Mouse (Mus musculus): ENCODE results near the gene Scand1. TPM values are rescaled to one million over a fixed set of nuclear protein-coding genes. Genes with fewer than 3 reads are reported as not detected.

Scand1 gene
- 93.0 and 104 TPM in 2 replicates for polyA plus RNA-seq (2014; fragmentation: Nextera tagmentation; extraction: Ambion mirVana)

GRCm38 (mm10) chr2:156312297-156312897 is at the start of gene Scand1, which contains the start of gene Cnbd2:
Gene Scand1, minus strand, starts transcription at chr2:156312704.
Gene Cnbd2, plus strand, starts transcription at chr2:156312299.
- Histone ChIP-seq H3K27me3 (ENCODE audit: control insufficient read depth, insufficient read depth, low read length) (no peaks in the 10 kb centered on the region), H3K27ac (peak within 1 kb of the TSS; percentile 97)

GRCm38 (mm10) chr2:156356031-156356430 is 43.5 kb upstream of the Scand1 start:
- Histone ChIP-seq H3K27ac (no peak overlapping the region), H3K36me3 (replicated peaks; ENCODE audit: control insufficient read depth, insufficient read depth) (no peaks in the 10 kb centered on the region), H3K9me3 (ENCODE audit: control insufficient read depth, low read length) (no peaks in the 10 kb centered on the region), H3K27me3 (ENCODE audit: control insufficient read depth, insufficient read depth, low read length) (no peaks in the 10 kb centered on the region), H3K9ac (no peak overlapping the region), H3K4me1 (replicated peaks; ENCODE audit: control insufficient read depth, insufficient read depth, low read length) (no peaks in the 10 kb centered on the region; the same call in 1 of the 2 replicates), H3K4me2 (replicated peaks) (no peak overlapping the region), H3K4me3 (replicated peaks; ENCODE audit: low read length) (no peak overlapping the region)
- DNase-seq (ENCODE audit: low spot score) (peak; percentile 68), ATAC-seq (ENCODE audit: low FRiP score) (0 out of 2 replicates have a peak, but pooled peaks have one; percentile 62)
- WGBS: 32% methylated on average over 7 of the region's 7 CpGs

More at GRCm38 (mm10) chr2:156312297-156312897, at the start of gene Scand1, which contains the start of gene Cnbd2:
- Histone ChIP-seq H3K36me3 (replicated peaks; ENCODE audit: control insufficient read depth, insufficient read depth) (peaks cover 16% of the 10 kb centered on the region; the same call in 1 of the 2 replicates), H3K4me1 (replicated peaks; ENCODE audit: control insufficient read depth, insufficient read depth, low read length) (peaks cover 13% of the 10 kb centered on the region; the same call in 1 of the 2 replicates), H3K4me2 (replicated peaks) (peak within 1 kb of the TSS; percentile 86), H3K9ac (peak within 1 kb of the TSS; percentile 97), H3K9me3 (ENCODE audit: control insufficient read depth, low read length) (no peaks in the 10 kb centered on the region), H3K4me3 (replicated peaks; ENCODE audit: low read length) (peak within 1 kb of the TSS; percentile 94)
- ATAC-seq (ENCODE audit: low FRiP score) (peak; percentile 92), DNase-seq (ENCODE audit: low spot score) (peak; percentile 81)
- under 1% methylated on average over 49 of the region's 49 CpGs for WGBS

GRCm38 (mm10) chr2:156353265-156353692 is 40.8 kb upstream of the Scand1 start:
- no peak overlapping the region for H3K9ac ChIP-seq
- ATAC-seq (ENCODE audit: low FRiP score) (no peak), DNase-seq (ENCODE audit: low spot score) (peak; percentile 29)
- no peaks in the 10 kb centered on the region for H3K36me3 ChIP-seq (replicated peaks; ENCODE audit: control insufficient read depth, insufficient read depth)
- H3K4me1 ChIP-seq (replicated peaks; ENCODE audit: control insufficient read depth, insufficient read depth, low read length): no peaks in the 10 kb centered on the region; the same call in 1 of the 2 replicates
- no peaks in the 10 kb centered on the region for H3K27me3 ChIP-seq (ENCODE audit: control insufficient read depth, insufficient read depth, low read length)
- WGBS: 39% methylated on average over 7 of the region's 7 CpGs
- H3K4me3 ChIP-seq (replicated peaks; ENCODE audit: low read length): no peak overlapping the region
- H3K4me2 ChIP-seq (replicated peaks): no peak overlapping the region
- peak overlapping the region; percentile 18; the same call in 1 of the 2 replicates for H3K27ac ChIP-seq
- H3K9me3 ChIP-seq (ENCODE audit: control insufficient read depth, low read length): no peaks in the 10 kb centered on the region

- no peak overlapping the region for H3K4me3 ChIP-seq (replicated peaks; ENCODE audit: low read length)
- no peak overlapping the region for H3K9ac ChIP-seq
- 84% methylated on average over 8 of the region's 8 CpGs for WGBS
- no peak overlapping the region for H3K4me2 ChIP-seq (replicated peaks)
- DNase-seq (ENCODE audit: low spot score): no peak
- no peak for ATAC-seq (ENCODE audit: low FRiP score)
- peak overlapping the region; percentile 18; the same call in 1 of the 2 replicates for H3K27ac ChIP-seq
- no peaks in the 10 kb centered on the region for H3K27me3 ChIP-seq (ENCODE audit: control insufficient read depth, insufficient read depth, low read length)
- no peaks in the 10 kb centered on the region for H3K9me3 ChIP-seq (ENCODE audit: control insufficient read depth, low read length)
- H3K4me1 ChIP-seq (replicated peaks; ENCODE audit: control insufficient read depth, insufficient read depth, low read length): no peaks in the 10 kb centered on the region; the same call in 1 of the 2 replicates
- no peaks in the 10 kb centered on the region for H3K36me3 ChIP-seq (replicated peaks; ENCODE audit: control insufficient read depth, insufficient read depth)
Measured at GRCm38 (mm10) chr2:156352413-156353165, 40.1 kb upstream of the Scand1 start.

GRCm38 (mm10) chr2:156351243-156351642 is 38.7 kb upstream of the Scand1 start:
- H3K27ac ChIP-seq: no peak overlapping the region
- 86% methylated on average over 7 of the region's 7 CpGs for whole genome bisulfite sequencing
- H3K27me3 ChIP-seq (ENCODE audit: control insufficient read depth, insufficient read depth, low read length): no peaks in the 10 kb centered on the region

GRCm38 (mm10) chr2:156349286-156349848 is 36.9 kb upstream of the Scand1 start:
- Histone ChIP-seq H3K36me3 (replicated peaks; ENCODE audit: control insufficient read depth, insufficient read depth) (no peaks in the 10 kb centered on the region), H3K9me3 (ENCODE audit: control insufficient read depth, low read length) (no peaks in the 10 kb centered on the region), H3K27ac (no peak overlapping the region), H3K4me2 (replicated peaks) (no peak overlapping the region), H3K4me1 (replicated peaks; ENCODE audit: control insufficient read depth, insufficient read depth, low read length) (no peaks in the 10 kb centered on the region; the same call in 1 of the 2 replicates), H3K4me3 (replicated peaks; ENCODE audit: low read length) (no peak overlapping the region), H3K27me3 (ENCODE audit: control insufficient read depth, insufficient read depth, low read length) (no peaks in the 10 kb centered on the region), H3K9ac (no peak overlapping the region)
- DNase-seq (ENCODE audit: low spot score) (no peak), ATAC-seq (ENCODE audit: low FRiP score) (no peak)
- 78% methylated on average over 4 of the region's 4 CpGs for WGBS

More at GRCm38 (mm10) chr2:156351243-156351642, 38.7 kb upstream of the Scand1 start:
- H3K36me3 ChIP-seq (replicated peaks; ENCODE audit: control insufficient read depth, insufficient read depth): no peaks in the 10 kb centered on the region
- no peak overlapping the region for H3K4me3 ChIP-seq (replicated peaks; ENCODE audit: low read length)
- H3K9me3 ChIP-seq (ENCODE audit: control insufficient read depth, low read length): no peaks in the 10 kb centered on the region
- H3K9ac ChIP-seq: no peak overlapping the region
- H3K4me1 ChIP-seq (replicated peaks; ENCODE audit: control insufficient read depth, insufficient read depth, low read length): no peaks in the 10 kb centered on the region; the same call in 1 of the 2 replicates
- ATAC-seq (ENCODE audit: low FRiP score) (no peak), DNase-seq (ENCODE audit: low spot score) (no peak)
- no peak overlapping the region for H3K4me2 ChIP-seq (replicated peaks)

GRCm38 (mm10) chr2:156348812-156349211 is 36.3 kb upstream of the Scand1 start:
- no peak for DNase-seq (ENCODE audit: low spot score)
- Histone ChIP-seq H3K27me3 (ENCODE audit: control insufficient read depth, insufficient read depth, low read length) (no peaks in the 10 kb centered on the region), H3K4me3 (replicated peaks; ENCODE audit: low read length) (no peak overlapping the region), H3K36me3 (replicated peaks; ENCODE audit: control insufficient read depth, insufficient read depth) (no peaks in the 10 kb centered on the region), H3K4me2 (replicated peaks) (no peak overlapping the region), H3K27ac (no peak overlapping the region), H3K4me1 (replicated peaks; ENCODE audit: control insufficient read depth, insufficient read depth, low read length) (no peaks in the 10 kb centered on the region; the same call in 1 of the 2 replicates), H3K9ac (no peak overlapping the region), H3K9me3 (ENCODE audit: control insufficient read depth, low read length) (no peaks in the 10 kb centered on the region)
- no peak for ATAC-seq (ENCODE audit: low FRiP score)
- WGBS: 92% methylated on average over 4 of the region's 4 CpGs

GRCm38 (mm10) chr2:156344775-156345532 is 32.5 kb upstream of the Scand1 start:
- no peak for ATAC-seq (ENCODE audit: low FRiP score)
- Histone ChIP-seq H3K4me3 (replicated peaks; ENCODE audit: low read length) (no peak overlapping the region), H3K27ac (no peak overlapping the region), H3K4me2 (replicated peaks) (no peak overlapping the region), H3K4me1 (replicated peaks; ENCODE audit: control insufficient read depth, insufficient read depth, low read length) (no peaks in the 10 kb centered on the region), H3K9me3 (ENCODE audit: control insufficient read depth, low read length) (no peaks in the 10 kb centered on the region), H3K27me3 (ENCODE audit: control insufficient read depth, insufficient read depth, low read length) (no peaks in the 10 kb centered on the region), H3K9ac (no peak overlapping the region), H3K36me3 (replicated peaks; ENCODE audit: control insufficient read depth, insufficient read depth) (no peaks in the 10 kb centered on the region)
- 59% methylated on average over 12 of the region's 12 CpGs for WGBS
- DNase-seq (ENCODE audit: low spot score): peak; percentile 46
